In the genomic region with DNA sequence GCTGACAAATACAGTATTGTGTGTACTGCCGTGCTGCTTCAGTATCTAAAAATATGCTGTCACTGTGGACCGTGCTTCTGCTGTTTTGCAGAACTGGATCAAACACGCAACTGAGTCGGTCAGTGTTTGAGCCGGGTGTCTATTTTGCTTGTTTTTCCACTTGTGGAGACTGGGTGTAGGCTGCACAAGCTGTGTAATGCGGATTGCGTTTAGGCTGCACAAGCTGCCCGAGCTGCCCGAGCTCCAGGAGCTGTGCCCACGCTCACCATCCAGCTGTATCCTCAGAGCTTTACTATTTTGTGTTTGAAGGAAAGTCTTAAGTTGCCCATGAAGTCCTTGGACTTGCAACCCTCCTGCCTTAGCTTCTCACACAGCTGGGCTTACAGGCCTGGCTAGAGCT, we compare ENCODE assay signal across 24 mouse cellular contexts. TPM values are rescaled to one million over a fixed set of nuclear protein-coding genes. Genes with fewer than 3 reads are reported as not detected.
A peak's percentile ranks its signal among the peaks of the same experiment; 100 is the strongest.
DNase-seq lines count a peak whose midpoint lies in the region; ATAC-seq lines count a peak whose summit lies in the region.
"Had no signal": no experiment of that assay in that cellular context is flagged by ENCODE, and none has a peak within 500 bp of the region (broad histone marks: within the 10 kb centered on the region; RNA-seq: fewer than 3 reads in every experiment).

No protein-coding gene starts in this region.

- no peaks in the 10 kb centered on the region for H3K27me3 ChIP-seq in forebrain, embryonic 11.5 days (ENCODE audit: control insufficient read depth, insufficient read depth, low read length)
- H3K27me3 ChIP-seq: liver, embryonic 12.5 days had no signal

- intact Hi-C loops in left cerebral cortex, postnatal 4 days (cut with DNase I), result no loop called here
- intact Hi-C loops in left cerebral cortex, postnatal 10 days (cut with DNase I), result no loop called here

- peak; percentile 32 for DNase-seq in left cerebral cortex, adult 11 months (ENCODE audit: low spot score)
- DNase-seq in left cerebral cortex, postnatal 4 days, result no peak
- peak; percentile 40 to 66 for DNase-seq in frontal cortex, postnatal 36 days (ENCODE audit: low spot score in 2 of 2)
- peak; percentile 10 to 40 for DNase-seq in left cerebral cortex, postnatal 10 days (ENCODE audit: extremely low spot score in 1 of 2, low spot score in 2 of 2)
- peak; percentile 57 to 73 for DNase-seq in right cerebral cortex, postnatal 36 days (ENCODE audit: low spot score in 2 of 2)
- DNase-seq in forebrain, embryonic 11.5 days (ENCODE audit: low spot score), result no peak
- no peak for DNase-seq in kidney, postnatal 4 days
- DNase-seq: cerebellum, adult 11-12 months; gastrocnemius, postnatal 14 days; kidney, adult 2 months had no signal

- no peak overlapping the region for H3K4me3 ChIP-seq in forebrain, embryonic 11.5 days (ENCODE audit: low read depth, low read length)
- H3K4me3 ChIP-seq: liver, embryonic 12.5 days had no signal

- H3K4me1 ChIP-seq in forebrain, embryonic 11.5 days (replicated peaks; ENCODE audit: control insufficient read depth, insufficient read depth, low read length), result no peaks in the 10 kb centered on the region
- H3K4me1 ChIP-seq: liver, embryonic 12.5 days had no signal

- H3K4me2 ChIP-seq in forebrain, embryonic 11.5 days (ENCODE audit: low read depth, low read length, severe bottlenecking), result no peak overlapping the region
- H3K4me2 ChIP-seq: liver, embryonic 12.5 days had no signal

- no peaks in the 10 kb centered on the region for H3K9me3 ChIP-seq in forebrain, embryonic 11.5 days (ENCODE audit: control insufficient read depth, low read length)
- H3K9me3 ChIP-seq: liver, embryonic 12.5 days had no signal

- WGBS in forebrain, embryonic 11.5 days, result 95% methylated on average over 10 of the region's 10 CpGs

- H3K27ac ChIP-seq in forebrain, embryonic 11.5 days (ENCODE audit: low read depth, low read length), result no peak overlapping the region
- H3K27ac ChIP-seq: hindbrain, postnatal 0 days; liver, embryonic 12.5 days had no signal

- no peak for ATAC-seq in forebrain, embryonic 11.5 days (replicated peaks; ENCODE audit: low FRiP score)
- ATAC-seq: forebrain, embryonic 14.5 days; hindbrain, postnatal 0 days; liver, embryonic 12.5 days; midbrain, embryonic 16.5 days had no signal

- H3K9ac ChIP-seq in forebrain, embryonic 11.5 days (ENCODE audit: low read length), result no peak overlapping the region
- H3K9ac ChIP-seq: liver, embryonic 12.5 days had no signal

- no peaks in the 10 kb centered on the region for H3K36me3 ChIP-seq in forebrain, embryonic 11.5 days (ENCODE audit: control insufficient read depth, insufficient read depth, low read length)
- H3K36me3 ChIP-seq: liver, embryonic 12.5 days had no signal

RNA-seq across cellular contexts. Expression of a gene that starts 24.9 kb away (rescaled TPM):
- total RNA-seq in left cerebral cortex, postnatal 4 days (2021), result not detected
- total RNA-seq in left cerebral cortex, postnatal 10 days (2021), result not detected
- polyA plus RNA-seq in forebrain, embryonic 11.5 days (2014; fragmentation: Nextera tagmentation; extraction: Ambion mirVana), result not detected in 2 replicates
- total RNA-seq: common myeloid progenitor, adult 5-6 weeks; gastrocnemius, postnatal 14 days; heart, postnatal 25 days; hindbrain, postnatal 0 days; megakaryocyte, adult 5-6 weeks had no signal
- polyA plus RNA-seq: C2C12; forebrain, embryonic 14.5 days; hindbrain, postnatal 0 days; kidney, adult 2 months; large intestine, adult 2 months; liver, embryonic 12.5 days; lung, embryonic 16.5 days; midbrain, embryonic 16.5 days; neural tube, embryonic 11.5 days; spleen, adult 2 months; stomach, embryonic 16.5 days; urinary bladder, adult 2 months had no signal

Comparison
In these comparisons a context has a peak if more than half of its experiments do, and no peak if none do; other contexts are left out.
1. DNase-seq: peak in left cerebral cortex, adult 11 months (single experiment), frontal cortex, postnatal 36 days (2 of 2), left cerebral cortex, postnatal 10 days (2 of 2) and right cerebral cortex, postnatal 36 days (2 of 2); none in left cerebral cortex, postnatal 4 days (single experiment), forebrain, embryonic 11.5 days (single experiment) and kidney, postnatal 4 days (0 of 2).